18 mouse cellular contexts compared by ENCODE assay signal in genomic region chr13:53122085-53122484, GRCm38 (mm10).
DNase-seq lines count a peak whose midpoint lies in the region; ATAC-seq and TF ChIP-seq lines count a peak whose summit lies in the region.
"Had no signal": no experiment of that assay in that cellular context is flagged by ENCODE, and none has a peak within 500 bp of the region (broad histone marks: within the 10 kb centered on the region; RNA-seq: fewer than 3 reads in every experiment).

No protein-coding gene starts in this region.

- H3K9me3 ChIP-seq in liver, postnatal 0 days (ENCODE audit: low read length): no peaks in the 10 kb centered on the region
- H3K9me3 ChIP-seq in intestine, embryonic 16.5 days (ENCODE audit: control insufficient read depth, low read length): no peaks in the 10 kb centered on the region
- H3K9me3 ChIP-seq in midbrain, embryonic 14.5 days (ENCODE audit: control insufficient read depth, low read length): no peaks in the 10 kb centered on the region
- H3K9me3 ChIP-seq: heart, embryonic 10.5 days; hindbrain, embryonic 13.5 days; liver, embryonic 13.5 days; midbrain, embryonic 15.5 days had no signal

- peak; percentile 36 for DNase-seq in kidney, adult 11 months
- no peak for DNase-seq in kidney, adult 18-20 months
- peak; percentile 45 for DNase-seq in liver, postnatal 0 days
- DNase-seq in liver: no peak
- DNase-seq in midbrain, embryonic 14.5 days: no peak
- DNase-seq in lung, postnatal 25 days (ENCODE audit: low spot score): no peak
- DNase-seq: cerebellum, adult 9-10 months; gastrocnemius, postnatal 25 days; heart, postnatal 10 days; liver, embryonic 13.5 days; right cerebral cortex, postnatal 4 days; thymus, adult 2 months had no signal

- TF ChIP-seq CTCF in liver, postnatal 0 days (IDR thresholded peaks at IDR 0.05; ENCODE audit: low read depth): no peak

- no peak overlapping the region for H3K9ac ChIP-seq in liver, postnatal 0 days (replicated peaks)
- no peak overlapping the region for H3K9ac ChIP-seq in intestine, embryonic 16.5 days (ENCODE audit: low read depth, low read length)
- no peak overlapping the region for H3K9ac ChIP-seq in midbrain, embryonic 14.5 days (replicated peaks; ENCODE audit: low read length)
- H3K9ac ChIP-seq: liver, embryonic 13.5 days; midbrain, embryonic 15.5 days had no signal

- H3K27ac ChIP-seq in liver, postnatal 0 days (ENCODE audit: low read depth): no peak overlapping the region
- H3K27ac ChIP-seq in intestine, embryonic 16.5 days (ENCODE audit: low read length): no peak overlapping the region
- no peak overlapping the region for H3K27ac ChIP-seq in midbrain, embryonic 14.5 days (replicated peaks; ENCODE audit: low read depth, low read length)
- H3K27ac ChIP-seq: heart, embryonic 10.5 days; hindbrain, embryonic 13.5 days; liver, embryonic 13.5 days; midbrain, embryonic 15.5 days had no signal

- no peaks in the 10 kb centered on the region for H3K36me3 ChIP-seq in liver, postnatal 0 days (replicated peaks; ENCODE audit: insufficient read depth, low read length)
- H3K36me3 ChIP-seq in intestine, embryonic 16.5 days (ENCODE audit: control insufficient read depth, insufficient read depth, low read length): peaks cover 10% of the 10 kb centered on the region; the same call in 1 of the 2 replicates
- H3K36me3 ChIP-seq in midbrain, embryonic 14.5 days (ENCODE audit: control insufficient read depth, insufficient read depth, low read length): no peaks in the 10 kb centered on the region
- H3K36me3 ChIP-seq: G1E; hindbrain, embryonic 13.5 days; liver, embryonic 13.5 days; midbrain, embryonic 15.5 days had no signal

- WGBS in liver, postnatal 0 days (ENCODE audit: insufficient replicate concordance): 59% methylated on average over 8 of the region's 8 CpGs
- WGBS in intestine, embryonic 16.5 days: 54% methylated on average over 8 of the region's 8 CpGs
- 86% methylated on average over 8 of the region's 8 CpGs for WGBS in midbrain, embryonic 14.5 days

- no peak overlapping the region for H3K4me3 ChIP-seq in liver, postnatal 0 days (ENCODE audit: low read depth, low read length)
- no peak overlapping the region for H3K4me3 ChIP-seq in intestine, embryonic 16.5 days (ENCODE audit: low read length)
- no peak overlapping the region for H3K4me3 ChIP-seq in midbrain, embryonic 14.5 days (replicated peaks; ENCODE audit: low read depth, low read length)
- H3K4me3 ChIP-seq: heart, embryonic 10.5 days; hindbrain, embryonic 13.5 days; liver, embryonic 13.5 days; midbrain, embryonic 15.5 days had no signal

- no peak overlapping the region for H3K4me2 ChIP-seq in liver, postnatal 0 days (ENCODE audit: low read depth, low read length)
- no peak overlapping the region for H3K4me2 ChIP-seq in intestine, embryonic 16.5 days (ENCODE audit: low read depth, low read length)
- no peak overlapping the region for H3K4me2 ChIP-seq in midbrain, embryonic 14.5 days (ENCODE audit: low read length)
- H3K4me2 ChIP-seq: hindbrain, embryonic 13.5 days; liver, embryonic 13.5 days; midbrain, embryonic 15.5 days had no signal

- H3K4me1 ChIP-seq in liver, postnatal 0 days (ENCODE audit: insufficient read depth): no peaks in the 10 kb centered on the region
- peaks cover 21% of the 10 kb centered on the region for H3K4me1 ChIP-seq in intestine, embryonic 16.5 days (ENCODE audit: control insufficient read depth, insufficient read depth, low read length)
- peaks cover 8% of the 10 kb centered on the region; the same call in 1 of the 2 replicates for H3K4me1 ChIP-seq in midbrain, embryonic 14.5 days (ENCODE audit: control insufficient read depth, insufficient read depth, low read length)
- H3K4me1 ChIP-seq: liver, embryonic 13.5 days had no signal

- TF ChIP-seq EP300 in liver, postnatal 0 days (IDR thresholded peaks at IDR 0.05; ENCODE audit: low read depth): no peak

- ATAC-seq in liver, postnatal 0 days: 0 out of 2 replicates have a peak, but pooled peaks have one; percentile 20
- ATAC-seq in intestine, embryonic 16.5 days: peak; percentile 83
- no peak for ATAC-seq in midbrain, embryonic 14.5 days (ENCODE audit: low FRiP score, low TSS enrichment)
- ATAC-seq: lung, postnatal 0 days; midbrain, embryonic 15.5 days had no signal

- no peaks in the 10 kb centered on the region for H3K27me3 ChIP-seq in liver, postnatal 0 days (ENCODE audit: insufficient read depth, low read length)
- no peaks in the 10 kb centered on the region for H3K27me3 ChIP-seq in intestine, embryonic 16.5 days (replicated peaks; ENCODE audit: control insufficient read depth, insufficient read depth, low read length)
- no peaks in the 10 kb centered on the region for H3K27me3 ChIP-seq in midbrain, embryonic 14.5 days (ENCODE audit: control insufficient read depth, insufficient read depth, low read length)
- H3K27me3 ChIP-seq: hindbrain, embryonic 13.5 days; liver, embryonic 13.5 days; midbrain, embryonic 15.5 days had no signal

Comparison
In these comparisons a context has a peak if more than half of its experiments do, and no peak if none do; other contexts are left out.
1. DNase-seq: peak in kidney, adult 11 months (single experiment) and liver, postnatal 0 days (single experiment); none in kidney, adult 18-20 months (single experiment), liver (single experiment), midbrain, embryonic 14.5 days (single experiment) and lung, postnatal 25 days (single experiment).